Mouse (Mus musculus) lung, postnatal 0 days (tissue): ENCODE results near the gene Samd13. TPM values are rescaled to one million over a fixed set of nuclear protein-coding genes. Genes with fewer than 3 reads are reported as not detected.

Experiments used
- ATAC-seq: fragments of 200-750 bp; cut with Nextera tagmentation; 2 replicates; pipeline ENCODE4 v1.8.0; 2017; ENCODE audit warnings: moderate library complexity
- DNase-seq: peaks from one replicate; pipeline ENCODE4 v3.0.0-alpha.2; 2016; ENCODE audit warnings: low spot score
- H3K27ac ChIP-seq: fragments of 300-500 bp; sonication (generic); 2 replicates; pipeline ENCODE4 v1.5.1; 2014; ENCODE audit warnings: antibody characterized with exemption, mild to moderate bottlenecking, low read length, mixed read lengths
- H3K27me3 ChIP-seq: fragments of 300-500 bp; sonication (generic); replicated peaks from 2 replicates; pipeline ENCODE4 v1.6.1; 2014; ENCODE audit warnings: low read length, mixed read lengths; ENCODE audit not compliant: insufficient read depth
- H3K36me3 ChIP-seq: fragments of 300-500 bp; sonication (generic); 2 replicates; pipeline ENCODE4 v1.6.1; 2014; ENCODE audit warnings: low read length, mixed read lengths; ENCODE audit not compliant: insufficient read depth
- H3K4me1 ChIP-seq: fragments of 300-500 bp; sonication (generic); 2 replicates; pipeline ENCODE4 v1.6.1; 2014; ENCODE audit warnings: antibody characterized with exemption, low read depth, low read length, mixed read lengths; ENCODE audit not compliant: insufficient read depth
- H3K4me2 ChIP-seq: fragments of 300-500 bp; sonication (generic); replicated peaks from 2 replicates; pipeline ENCODE4 v1.6.1; 2014; ENCODE audit warnings: low read depth, mild to moderate bottlenecking, low read length, moderate library complexity, mixed read lengths
- H3K4me3 ChIP-seq: fragments of 300-500 bp; sonication (generic); 2 replicates; pipeline ENCODE4 v1.5.1; 2014; ENCODE audit warnings: low read depth, low read length
- H3K9ac ChIP-seq: fragments of 300-500 bp; sonication (generic); replicated peaks from 2 replicates; pipeline ENCODE4 v1.6.1; 2014; ENCODE audit warnings: low read depth, mild to moderate bottlenecking
- H3K9me3 ChIP-seq: fragments of 300-500 bp; sonication (generic); 2 replicates; pipeline ENCODE4 v1.6.1; 2016; ENCODE audit warnings: low read length, mixed read lengths
- CTCF ChIP-seq: IDR thresholded peaks from 2 replicates; pipeline ENCODE4 v1.5.1; 2016; ENCODE audit warnings: antibody characterized with exemption, mild to moderate bottlenecking
- EP300 ChIP-seq: IDR thresholded peaks from 2 replicates; pipeline ENCODE4 v1.6.1; 2016; ENCODE audit warnings: antibody characterized with exemption, mild to moderate bottlenecking, control low read depth
- WGBS: fragments of 180-500 bp; shearing (Covaris S2); extraction: QIAGEN DNeasy Blood & Tissue Kit; methylation state at CpG from one replicate; pipeline ENCODE4 v1.1.7; 2014; 5-methylcytosine and 5-hydroxymethylcytosine counted together
- polyA plus RNA-seq: library from polyadenylated mRNA; unstranded; fragments of >200 nt; fragmentation: Nextera tagmentation; extraction: Ambion mirVana; gene quantifications from 2 replicates; pipeline ENCODE4 v1.2.1, GENCODE M21; 2015

Gene Samd13
- polyA plus RNA-seq, 1 experiment from 2014 or later, result 0.58 TPM

DNA sequence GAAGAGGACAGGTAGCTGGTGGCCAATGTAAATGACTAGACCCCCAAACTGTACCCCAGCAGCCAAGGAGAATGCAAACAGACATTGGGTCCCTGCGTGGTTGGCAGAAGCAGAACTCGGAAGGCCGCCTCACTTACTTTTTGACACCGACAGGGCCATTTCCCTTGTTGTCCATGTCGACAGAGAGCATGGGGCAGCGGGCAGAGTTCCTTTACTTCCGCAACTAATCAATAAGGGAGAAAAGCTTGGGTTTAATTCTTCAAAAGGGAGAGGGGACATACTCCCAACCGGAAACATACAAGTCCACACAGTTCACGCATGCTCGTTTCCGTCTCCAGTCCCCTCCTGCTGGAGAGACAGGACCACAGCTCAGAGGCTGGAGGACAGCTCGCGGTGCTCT is 4.8 kb downstream of the Samd13 start:
- H3K4me1 ChIP-seq, result no peaks in the 10 kb centered on the region; the same call in 1 of the 2 replicates
- H3K9me3 ChIP-seq, result no peaks in the 10 kb centered on the region
- H3K9ac ChIP-seq, result no peak overlapping the region
- H3K27ac ChIP-seq, result no peak overlapping the region
- no peaks in the 10 kb centered on the region for H3K27me3 ChIP-seq
- ATAC-seq (no peak), DNase-seq (no peak)
- no peak overlapping the region for H3K4me2 ChIP-seq
- H3K36me3 ChIP-seq, result no peaks in the 10 kb centered on the region
- no peak for TF ChIP-seq CTCF
- TF ChIP-seq EP300, result no peak
- no peak overlapping the region for H3K4me3 ChIP-seq
- WGBS, result 88% methylated on average over 13 of the region's 13 CpGs

DNA sequence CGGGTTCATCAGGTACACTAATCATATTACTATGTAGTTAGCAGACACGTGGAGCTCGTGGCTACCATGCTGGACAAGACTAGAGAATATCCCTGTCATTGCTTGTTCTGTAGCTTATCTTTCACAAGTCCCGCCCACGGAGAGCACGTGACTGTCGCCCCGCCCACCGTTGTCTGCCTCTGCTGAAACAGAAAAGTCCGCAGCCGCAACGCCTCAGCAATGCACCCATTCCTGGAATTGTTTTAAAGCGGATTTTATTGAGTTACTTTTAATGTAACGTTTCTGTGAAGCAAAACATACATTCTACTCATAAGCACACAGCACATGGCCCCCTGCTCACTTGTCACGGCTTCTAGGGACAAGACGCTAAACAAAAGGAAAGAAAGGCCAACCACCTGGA is 5.7 kb downstream of the Samd13 start:
- 89% methylated on average over 16 of the region's 16 CpGs for WGBS
- H3K9ac ChIP-seq, result no peak overlapping the region
- no peaks in the 10 kb centered on the region for H3K4me1 ChIP-seq
- no peak for TF ChIP-seq EP300
- TF ChIP-seq CTCF, result no peak
- ATAC-seq (no peak), DNase-seq (no peak)
- H3K27ac ChIP-seq, result no peak overlapping the region
- H3K36me3 ChIP-seq, result no peaks in the 10 kb centered on the region
- no peaks in the 10 kb centered on the region for H3K9me3 ChIP-seq
- no peak overlapping the region for H3K4me3 ChIP-seq
- H3K4me2 ChIP-seq, result no peak overlapping the region
- no peaks in the 10 kb centered on the region for H3K27me3 ChIP-seq

DNA sequence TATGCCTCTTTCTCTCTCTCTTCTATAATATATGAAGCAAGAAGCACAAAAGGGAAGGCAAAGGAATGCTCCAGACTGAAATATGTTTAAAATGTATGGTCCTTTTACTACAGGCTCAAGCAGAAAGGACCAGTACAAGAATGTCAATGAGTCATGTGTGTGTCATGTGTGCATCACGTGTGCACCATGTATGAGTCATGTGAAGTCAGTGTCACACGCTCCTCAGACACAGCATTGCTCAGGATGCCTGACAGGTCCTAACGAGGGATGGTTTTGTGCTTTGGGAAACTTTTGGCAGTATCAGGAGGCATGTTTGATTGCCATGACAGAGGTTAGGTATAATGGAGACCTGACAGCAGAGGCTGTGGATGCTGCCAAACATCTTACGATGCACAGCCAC is 9.2 kb downstream of the Samd13 start:
- DNase-seq, result no peak
- ATAC-seq, result no peak
- H3K36me3 ChIP-seq, result no peaks in the 10 kb centered on the region
- H3K4me3 ChIP-seq, result no peak overlapping the region
- no peak for TF ChIP-seq CTCF
- TF ChIP-seq EP300, result no peak
- no peak overlapping the region for H3K9ac ChIP-seq
- H3K27ac ChIP-seq, result no peak overlapping the region
- H3K4me1 ChIP-seq, result no peaks in the 10 kb centered on the region
- H3K9me3 ChIP-seq, result no peaks in the 10 kb centered on the region
- H3K27me3 ChIP-seq, result no peaks in the 10 kb centered on the region
- no peak overlapping the region for H3K4me2 ChIP-seq
- 88% methylated on average over 4 of the region's 4 CpGs for WGBS

GRCm38 (mm10) chr3:146675101-146675500 is 10.3 kb downstream of the Samd13 start:
- 84% methylated on average over 1 of the region's 1 CpGs for WGBS

GRCm38 (mm10) chr3:146671121-146671520 is 14.3 kb downstream of the Samd13 start:
- no peaks in the 10 kb centered on the region for H3K36me3 ChIP-seq
- no peak overlapping the region for H3K9ac ChIP-seq
- no peaks in the 10 kb centered on the region for H3K9me3 ChIP-seq
- no peak overlapping the region for H3K4me2 ChIP-seq
- ATAC-seq (no peak), DNase-seq (no peak)
- H3K4me1 ChIP-seq, result no peaks in the 10 kb centered on the region
- no peaks in the 10 kb centered on the region for H3K27me3 ChIP-seq
- no peak overlapping the region for H3K27ac ChIP-seq
- 58% methylated on average over 2 of the region's 2 CpGs for WGBS
- H3K4me3 ChIP-seq, result no peak overlapping the region
- TF ChIP-seq CTCF (no peak), EP300 (no peak)

More at GRCm38 (mm10) chr3:146675101-146675500, 10.3 kb downstream of the Samd13 start:
- Histone ChIP-seq H3K4me2 (no peak overlapping the region), H3K36me3 (no peaks in the 10 kb centered on the region), H3K9ac (no peak overlapping the region), H3K27ac (no peak overlapping the region), H3K9me3 (no peaks in the 10 kb centered on the region), H3K4me3 (no peak overlapping the region), H3K27me3 (no peaks in the 10 kb centered on the region), H3K4me1 (no peaks in the 10 kb centered on the region)
- TF ChIP-seq EP300, result no peak
- no peak for TF ChIP-seq CTCF
- ATAC-seq (no peak), DNase-seq (no peak)

GRCm38 (mm10) chr3:146661907-146662306 is 23.5 kb downstream of the Samd13 start:
- Histone ChIP-seq H3K4me2 (no peak overlapping the region), H3K27me3 (no peaks in the 10 kb centered on the region), H3K9me3 (no peaks in the 10 kb centered on the region), H3K36me3 (no peaks in the 10 kb centered on the region), H3K4me3 (no peak overlapping the region), H3K27ac (no peak overlapping the region), H3K9ac (no peak overlapping the region), H3K4me1 (no peaks in the 10 kb centered on the region)
- TF ChIP-seq CTCF, result no peak
- TF ChIP-seq EP300, result no peak
- WGBS, result 71% methylated on average over 7 of the region's 7 CpGs
- ATAC-seq, result no peak
- DNase-seq, result no peak

DNA sequence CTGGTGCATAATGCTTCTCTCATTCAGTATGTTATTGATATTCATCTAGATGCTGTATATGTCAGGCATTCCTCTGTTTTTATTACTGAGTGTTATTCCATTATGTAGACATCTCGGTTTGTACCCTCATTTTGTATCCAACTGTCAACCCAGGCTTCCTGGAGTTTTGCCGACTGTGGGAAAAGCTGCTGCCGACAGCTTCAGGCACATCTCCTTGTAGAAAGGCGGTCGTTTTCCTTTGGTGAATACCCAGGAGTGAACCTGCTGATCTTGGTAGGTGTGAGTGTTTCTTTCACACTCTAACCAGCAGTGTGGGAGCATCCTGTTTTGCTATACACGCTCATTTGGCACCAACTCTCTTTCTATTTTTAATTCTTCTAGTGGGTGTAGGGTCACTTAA is 24.4 kb downstream of the Samd13 start:
- Histone ChIP-seq H3K27ac (no peak overlapping the region), H3K9ac (no peak overlapping the region), H3K36me3 (no peaks in the 10 kb centered on the region), H3K27me3 (no peaks in the 10 kb centered on the region), H3K4me3 (no peak overlapping the region), H3K4me1 (no peaks in the 10 kb centered on the region), H3K9me3 (no peaks in the 10 kb centered on the region), H3K4me2 (no peak overlapping the region)
- DNase-seq, result no peak
- ATAC-seq, result no peak
- WGBS, result 46% methylated on average over 6 of the region's 6 CpGs
- TF ChIP-seq CTCF (no peak), EP300 (no peak)
